Mouse (Mus musculus): ENCODE data around the gene Cdc25b. TPM values are rescaled to one million over a fixed set of nuclear protein-coding genes. Genes with fewer than 3 reads are reported as not detected.
A peak's percentile ranks its signal among the peaks of the same experiment; 100 is the strongest.

Gene Cdc25b
- polyA plus RNA-seq, 2 experiments, result 166 to 184 TPM

- Histone ChIP-seq H3K4me3 (ENCODE audit: insufficient read depth in 1 of 2, low read depth in 2 of 2, low read length in 2 of 2) (no peak overlapping the region), H3K4me2 (ENCODE audit: low read depth) (no peak overlapping the region), H3K27ac (no peak overlapping the region), H3K9ac (replicated peaks) (no peak overlapping the region), H3K9me3 (ENCODE audit: control insufficient read depth, low read length) (no peaks in the 10 kb centered on the region), H3K36me3 (replicated peaks; ENCODE audit: control insufficient read depth, insufficient read depth, low read depth) (peaks cover 63% of the 10 kb centered on the region), H3K27me3 (ENCODE audit: control insufficient read depth, insufficient read depth, low read length) (no peaks in the 10 kb centered on the region), H3K4me1 (replicated peaks; ENCODE audit: control insufficient read depth in 2 of 2, insufficient read depth in 2 of 2, low read length in 1 of 2) (peaks cover 3% of the 10 kb centered on the region in 2 experiments; a peak in 3 of 4 replicates)
- ATAC-seq (ENCODE audit: insufficient read depth), result no peak
- no peak for TF ChIP-seq EP300 (IDR thresholded peaks at IDR 0.05; ENCODE audit: low read depth)
- TF ChIP-seq CTCF (IDR thresholded peaks at IDR 0.05; ENCODE audit: low read depth), result no peak
- WGBS (ENCODE audit: insufficient replicate concordance), result 82% methylated on average over 2 of the region's 2 CpGs
- DNase-seq (ENCODE audit: low read depth in 3 of 3, low spot score in 3 of 3), result no peak
Observed at GRCm38 (mm10) chr2:131145536-131145935, 41.2 kb upstream of the Cdc25b start.

GRCm38 (mm10) chr2:131146193-131147042 lies 40.3 kb upstream of the Cdc25b start:
- WGBS (ENCODE audit: insufficient replicate concordance), result 79% methylated on average over 21 of the region's 21 CpGs

GRCm38 (mm10) chr2:131147043-131147365 lies 39.7 kb upstream of the Cdc25b start:
- TF ChIP-seq EP300 (IDR thresholded peaks at IDR 0.05; ENCODE audit: low read depth) (no peak), CTCF (IDR thresholded peaks at IDR 0.05; ENCODE audit: low read depth) (no peak)
- H3K4me2 ChIP-seq (ENCODE audit: low read depth), result no peak overlapping the region
- peaks cover 78% of the 10 kb centered on the region for H3K36me3 ChIP-seq (replicated peaks; ENCODE audit: control insufficient read depth, insufficient read depth, low read depth)
- 94% methylated on average over 8 of the region's 8 CpGs for WGBS (ENCODE audit: insufficient replicate concordance)
- H3K27me3 ChIP-seq (ENCODE audit: control insufficient read depth, insufficient read depth, low read length), result no peaks in the 10 kb centered on the region
- H3K4me1 ChIP-seq (replicated peaks; ENCODE audit: control insufficient read depth in 2 of 2, insufficient read depth in 2 of 2, low read length in 1 of 2), result peaks cover 8 to 10% of the 10 kb centered on the region in 2 experiments
- no peak overlapping the region for H3K4me3 ChIP-seq (ENCODE audit: insufficient read depth in 1 of 2, low read depth in 2 of 2, low read length in 2 of 2)
- no peak overlapping the region for H3K9ac ChIP-seq (replicated peaks)
- H3K27ac ChIP-seq, result no peak overlapping the region
- no peak for ATAC-seq (ENCODE audit: insufficient read depth)
- H3K9me3 ChIP-seq (ENCODE audit: control insufficient read depth, low read length), result no peaks in the 10 kb centered on the region
- no peak for DNase-seq (ENCODE audit: low read depth in 3 of 3, low spot score in 3 of 3)

More at GRCm38 (mm10) chr2:131146193-131147042, 40.3 kb upstream of the Cdc25b start:
- TF ChIP-seq EP300 (IDR thresholded peaks at IDR 0.05; ENCODE audit: low read depth) (no peak), CTCF (IDR thresholded peaks at IDR 0.05; ENCODE audit: low read depth) (peak; percentile 7; the same call in 1 of the 2 replicates)
- Histone ChIP-seq H3K27me3 (ENCODE audit: control insufficient read depth, insufficient read depth, low read length) (no peaks in the 10 kb centered on the region), H3K9me3 (ENCODE audit: control insufficient read depth, low read length) (no peaks in the 10 kb centered on the region), H3K4me2 (ENCODE audit: low read depth) (no peak overlapping the region), H3K9ac (replicated peaks) (no peak overlapping the region), H3K4me1 (replicated peaks; ENCODE audit: control insufficient read depth in 2 of 2, insufficient read depth in 2 of 2, low read length in 1 of 2) (peaks cover 3 to 4% of the 10 kb centered on the region in 2 experiments; a peak in 3 of 4 replicates), H3K4me3 (ENCODE audit: insufficient read depth in 1 of 2, low read depth in 2 of 2, low read length in 2 of 2) (no peak overlapping the region), H3K36me3 (replicated peaks; ENCODE audit: control insufficient read depth, insufficient read depth, low read depth) (peaks cover 72% of the 10 kb centered on the region), H3K27ac (no peak overlapping the region)
- DNase-seq (ENCODE audit: low read depth in 3 of 3, low spot score in 3 of 3) (no peak), ATAC-seq (ENCODE audit: insufficient read depth) (no peak)

GRCm38 (mm10) chr2:131148353-131149253 lies 38.1 kb upstream of the Cdc25b start:
- Histone ChIP-seq H3K36me3 (replicated peaks; ENCODE audit: control insufficient read depth, insufficient read depth, low read depth) (peaks cover 84% of the 10 kb centered on the region), H3K4me1 (replicated peaks; ENCODE audit: control insufficient read depth in 2 of 2, insufficient read depth in 2 of 2, low read length in 1 of 2) (peaks cover 17 to 22% of the 10 kb centered on the region in 2 experiments), H3K4me2 (ENCODE audit: low read depth) (no peak overlapping the region), H3K27ac (no peak overlapping the region), H3K9me3 (ENCODE audit: control insufficient read depth, low read length) (no peaks in the 10 kb centered on the region), H3K27me3 (ENCODE audit: control insufficient read depth, insufficient read depth, low read length) (no peaks in the 10 kb centered on the region), H3K4me3 (ENCODE audit: insufficient read depth in 1 of 2, low read depth in 2 of 2, low read length in 2 of 2) (no peak overlapping the region), H3K9ac (replicated peaks) (no peak overlapping the region)
- DNase-seq (ENCODE audit: low read depth in 3 of 3, low spot score in 3 of 3) (no peak), ATAC-seq (ENCODE audit: insufficient read depth) (no peak)
- TF ChIP-seq EP300 (IDR thresholded peaks at IDR 0.05; ENCODE audit: low read depth) (no peak), CTCF (IDR thresholded peaks at IDR 0.05; ENCODE audit: low read depth) (no peak)
- 82% methylated on average over 8 of the region's 8 CpGs for WGBS (ENCODE audit: insufficient replicate concordance)

GRCm38 (mm10) chr2:131149254-131149578 lies 37.5 kb upstream of the Cdc25b start:
- H3K27ac ChIP-seq, result no peak overlapping the region
- H3K9ac ChIP-seq (replicated peaks), result no peak overlapping the region
- ATAC-seq (ENCODE audit: insufficient read depth) (no peak), DNase-seq (ENCODE audit: low read depth in 3 of 3, low spot score in 3 of 3) (no peak)
- no peaks in the 10 kb centered on the region for H3K27me3 ChIP-seq (ENCODE audit: control insufficient read depth, insufficient read depth, low read length)
- peaks cover 17 to 24% of the 10 kb centered on the region in 2 experiments for H3K4me1 ChIP-seq (replicated peaks; ENCODE audit: control insufficient read depth in 2 of 2, insufficient read depth in 2 of 2, low read length in 1 of 2)
- no peak overlapping the region for H3K4me2 ChIP-seq (ENCODE audit: low read depth)
- 89% methylated on average over 3 of the region's 3 CpGs for WGBS (ENCODE audit: insufficient replicate concordance)
- no peaks in the 10 kb centered on the region for H3K9me3 ChIP-seq (ENCODE audit: control insufficient read depth, low read length)
- peaks cover 83% of the 10 kb centered on the region for H3K36me3 ChIP-seq (replicated peaks; ENCODE audit: control insufficient read depth, insufficient read depth, low read depth)
- no peak for TF ChIP-seq CTCF (IDR thresholded peaks at IDR 0.05; ENCODE audit: low read depth)
- no peak for TF ChIP-seq EP300 (IDR thresholded peaks at IDR 0.05; ENCODE audit: low read depth)
- no peak overlapping the region for H3K4me3 ChIP-seq (ENCODE audit: insufficient read depth in 1 of 2, low read depth in 2 of 2, low read length in 2 of 2)

Measured in liver, embryonic 14.5 days (tissue).